Mouse (Mus musculus): ENCODE measurements around the gene E130116L18Rik.
"Not testable (repeated sequence)": the region's sequence is repeated elsewhere in the genome, so short reads cannot be mapped to it uniquely, and the experiment has no call there.

Gene E130116L18Rik

DNA sequence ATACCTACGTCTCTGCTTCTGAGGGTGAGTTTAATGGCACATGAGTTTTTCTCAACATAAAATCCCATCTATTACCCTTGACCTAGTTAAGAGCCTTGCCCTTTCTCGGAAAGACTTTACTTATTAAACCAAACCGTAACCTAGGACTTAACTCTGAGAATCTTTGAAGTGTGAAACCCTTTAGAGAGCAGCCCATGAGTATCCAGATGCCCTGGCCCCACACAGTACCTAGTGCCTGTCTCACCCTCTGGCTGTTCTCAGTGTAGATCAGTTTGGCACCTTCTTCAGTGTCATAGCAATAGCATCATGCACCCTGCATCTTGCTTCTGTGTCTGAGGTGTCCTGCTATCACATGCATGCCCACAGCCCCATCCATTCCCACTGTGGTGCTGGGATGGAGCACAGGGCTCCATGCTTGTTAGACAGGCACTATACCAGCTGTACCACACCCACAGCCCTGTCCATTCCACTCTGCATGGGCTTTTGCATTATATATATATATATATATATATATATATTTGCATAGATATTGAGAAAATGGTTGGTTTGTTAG lies 42.9 kb downstream of the E130116L18Rik start:
- DNase-seq, result peak; percentile 15

DNA sequence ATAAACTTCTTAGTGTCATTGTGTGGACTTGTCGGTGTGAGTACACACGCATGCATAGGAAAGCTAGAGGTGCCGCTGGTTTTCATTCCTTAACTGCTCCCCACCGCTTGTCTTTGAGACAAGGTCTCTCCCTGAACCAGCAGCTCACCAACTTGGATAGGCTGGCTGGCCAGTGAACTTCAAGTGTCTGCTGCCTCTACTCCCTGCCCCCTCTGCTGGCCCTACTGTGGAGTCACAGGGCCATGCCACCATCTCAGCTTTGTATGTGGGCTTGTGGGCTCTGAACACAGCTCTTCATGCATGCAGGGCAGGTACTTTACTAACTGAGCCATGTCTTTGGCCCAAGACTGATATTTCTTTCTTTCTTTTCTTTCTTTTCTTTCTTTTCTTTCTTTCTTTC lies 43.7 kb downstream of the E130116L18Rik start:
- no peak for DNase-seq

DNA sequence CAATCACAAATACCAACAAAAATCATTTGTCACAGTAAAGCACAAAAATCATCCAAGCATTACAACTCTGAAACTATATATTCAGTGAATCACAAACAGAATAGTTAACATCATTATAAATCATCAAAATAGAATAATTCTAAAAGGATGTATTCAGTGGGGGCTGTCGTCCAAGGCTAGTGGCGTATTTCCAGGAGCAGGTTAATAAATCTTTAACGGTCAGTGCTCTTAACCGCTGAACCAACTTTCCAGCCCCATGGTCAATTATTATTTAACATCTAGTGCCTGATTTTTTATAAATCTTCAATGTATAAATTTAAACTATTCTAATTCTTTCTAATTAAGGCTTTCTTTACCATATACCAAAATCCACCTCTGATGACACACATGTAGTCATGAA lies 44.4 kb downstream of the E130116L18Rik start:
- peak; percentile 34 for DNase-seq

DNA sequence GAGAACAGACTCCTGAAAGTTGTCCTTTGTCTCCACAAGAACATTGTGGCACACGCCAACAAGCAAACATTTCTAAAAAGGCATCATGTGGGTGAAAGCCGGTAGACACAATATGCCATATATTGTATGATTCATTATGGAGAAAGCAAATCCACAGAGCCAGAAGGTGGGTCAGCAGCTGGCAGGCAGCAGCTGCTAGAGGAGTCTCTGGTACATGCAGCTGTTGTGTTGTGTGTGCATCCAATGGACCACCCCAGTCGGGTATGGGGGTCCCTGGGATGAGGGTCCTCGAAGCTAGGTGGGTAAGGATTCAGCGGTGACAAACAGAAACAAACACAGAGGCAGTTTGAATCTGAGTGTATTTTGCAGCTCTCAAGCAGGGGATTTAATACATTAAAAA lies 45.0 kb downstream of the E130116L18Rik start:
- DNase-seq, result not testable (repeated sequence)
